Mouse (Mus musculus): ENCODE measurements around the gene 4930451I11Rik. TPM values are rescaled to one million over a fixed set of nuclear protein-coding genes. Genes with fewer than 3 reads are reported as not detected.

The 4930451I11Rik gene
- not detected in 2 replicates for polyA plus RNA-seq (2015; fragmentation: Nextera tagmentation; extraction: Ambion mirVana)

GRCm38 (mm10) chr7:126831539-126831938, at the start of gene 4930451I11Rik:
Gene 4930451I11Rik, minus strand, starts transcription at chr7:126831639.
- Histone ChIP-seq H3K9ac (0 out of 2 replicates have a peak within 1 kb of the TSS, but pooled peaks have one; percentile 19), H3K4me2 (peak within 1 kb of the TSS; percentile 60), H3K36me3 (no peaks in the 10 kb centered on the region), H3K27me3 (peaks cover 26% of the 10 kb centered on the region), H3K27ac (no peak within 1 kb of the TSS), H3K4me1 (replicated peaks) (peaks cover 5% of the 10 kb centered on the region), H3K9me3 (replicated peaks) (no peaks in the 10 kb centered on the region), H3K4me3 (peak within 1 kb of the TSS; percentile 40)
- WGBS = 60% methylated on average over 5 of the region's 5 CpGs
- ATAC-seq (replicated peaks; ENCODE audit: insufficient number of reproducible peaks, insufficient read depth, low FRiP score, low read depth) = no peak

DNA sequence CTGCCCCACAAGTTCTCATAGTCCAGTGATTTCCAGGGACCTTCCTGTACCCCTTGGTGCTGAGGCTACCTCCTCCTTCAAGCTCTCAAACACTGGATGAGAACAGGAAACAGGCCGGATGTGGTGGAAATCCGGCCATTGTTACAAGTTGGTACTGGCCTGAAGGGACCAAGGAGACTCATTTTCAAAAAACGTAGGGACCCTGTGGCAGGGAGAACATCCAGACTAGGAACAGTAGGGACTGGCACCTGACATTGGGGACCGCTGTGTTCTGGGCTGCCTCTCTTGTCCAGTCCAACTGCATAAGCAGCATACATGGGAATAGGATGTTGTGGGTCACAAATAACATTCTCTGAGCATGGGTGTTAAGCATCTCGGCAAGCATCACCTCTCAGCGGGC, 49.6 kb upstream of the 4930451I11Rik start:
- peaks cover 36% of the 10 kb centered on the region for H3K4me1 ChIP-seq (replicated peaks)
- H3K9ac ChIP-seq = no peak overlapping the region
- WGBS = 73% methylated on average over 6 of the region's 6 CpGs
- H3K4me2 ChIP-seq = peak overlapping the region; percentile 98
- no peaks in the 10 kb centered on the region for H3K9me3 ChIP-seq (replicated peaks)
- no peaks in the 10 kb centered on the region for H3K27me3 ChIP-seq
- ATAC-seq (replicated peaks; ENCODE audit: insufficient number of reproducible peaks, insufficient read depth, low FRiP score, low read depth) = no peak
- peak overlapping the region; percentile 96 for H3K27ac ChIP-seq
- H3K4me3 ChIP-seq = peak overlapping the region; percentile 83
- peaks cover 43% of the 10 kb centered on the region for H3K36me3 ChIP-seq

DNA sequence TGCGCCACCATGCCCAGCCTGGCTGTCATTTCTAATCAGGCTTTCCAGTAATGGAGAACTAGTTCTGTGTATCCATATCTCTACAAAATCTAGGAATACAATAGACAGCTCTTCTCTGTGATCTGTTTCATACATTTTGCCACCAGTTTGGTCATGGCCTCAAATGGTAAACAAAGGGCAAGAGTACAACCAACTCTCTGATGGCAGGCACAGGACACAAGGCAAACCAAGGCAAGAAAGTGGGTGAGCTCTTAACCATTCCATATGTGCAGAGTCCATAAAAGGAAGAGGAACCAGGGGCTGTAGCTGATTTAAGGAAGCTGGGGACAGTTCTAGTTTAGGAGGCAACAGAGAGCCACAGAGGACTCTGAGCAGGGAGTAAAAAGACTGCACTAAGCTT, 45.8 kb upstream of the 4930451I11Rik start:
- H3K9ac ChIP-seq = no peak overlapping the region
- H3K4me2 ChIP-seq = no peak overlapping the region
- no peaks in the 10 kb centered on the region for H3K9me3 ChIP-seq (replicated peaks)
- peaks cover 81% of the 10 kb centered on the region for H3K36me3 ChIP-seq
- peaks cover 16% of the 10 kb centered on the region for H3K4me1 ChIP-seq (replicated peaks)
- no peaks in the 10 kb centered on the region for H3K27me3 ChIP-seq
- 100% methylated on average over 1 of the region's 1 CpGs for WGBS
- ATAC-seq (replicated peaks; ENCODE audit: insufficient number of reproducible peaks, insufficient read depth, low FRiP score, low read depth) = no peak
- no peak overlapping the region for H3K4me3 ChIP-seq
- no peak overlapping the region for H3K27ac ChIP-seq

DNA sequence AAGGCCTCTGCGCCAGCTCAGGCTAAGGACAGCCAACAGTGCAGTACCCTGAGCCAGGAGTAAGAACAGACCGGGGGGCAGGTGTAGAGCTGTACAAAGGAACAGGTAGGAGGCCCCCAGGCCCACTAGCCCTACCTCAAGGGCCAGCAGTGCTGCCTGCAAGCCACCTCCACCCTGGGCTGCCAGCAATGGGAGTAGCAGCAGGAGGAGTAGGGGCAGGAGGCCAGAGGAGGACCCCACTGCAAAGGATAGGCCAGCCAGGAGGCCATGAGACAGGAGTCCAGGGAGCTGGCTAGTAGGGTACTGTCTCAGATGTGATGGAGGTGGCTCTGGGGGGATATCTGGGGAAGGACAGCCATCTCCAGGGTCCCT, 39.1 kb upstream of the 4930451I11Rik start:
- no peaks in the 10 kb centered on the region for H3K9me3 ChIP-seq (replicated peaks)
- no peak overlapping the region for H3K27ac ChIP-seq
- 94% methylated on average over 2 of the region's 2 CpGs for WGBS
- H3K4me3 ChIP-seq = no peak overlapping the region
- H3K4me1 ChIP-seq (replicated peaks) = no peaks in the 10 kb centered on the region
- no peaks in the 10 kb centered on the region for H3K27me3 ChIP-seq
- ATAC-seq (replicated peaks; ENCODE audit: insufficient number of reproducible peaks, insufficient read depth, low FRiP score, low read depth) = no peak; the same call in 1 of the 2 replicates
- no peak overlapping the region for H3K9ac ChIP-seq
- peaks cover 95% of the 10 kb centered on the region for H3K36me3 ChIP-seq
- H3K4me2 ChIP-seq = no peak overlapping the region

- Histone ChIP-seq H3K4me2 (no peak overlapping the region), H3K27me3 (no peaks in the 10 kb centered on the region), H3K4me3 (no peak overlapping the region), H3K36me3 (peaks cover 95% of the 10 kb centered on the region), H3K9ac (no peak overlapping the region), H3K4me1 (replicated peaks) (no peaks in the 10 kb centered on the region), H3K9me3 (replicated peaks) (no peaks in the 10 kb centered on the region), H3K27ac (no peak overlapping the region)
- 88% methylated on average over 23 of the region's 23 CpGs for WGBS
- ATAC-seq (replicated peaks; ENCODE audit: insufficient number of reproducible peaks, insufficient read depth, low FRiP score, low read depth) = no peak
Measured at GRCm38 (mm10) chr7:126869780-126870519, 38.5 kb upstream of the 4930451I11Rik start.

GRCm38 (mm10) chr7:126868003-126868402, 36.6 kb upstream of the 4930451I11Rik start:
- WGBS = 84% methylated on average over 12 of the region's 12 CpGs
- no peak overlapping the region for H3K27ac ChIP-seq
- H3K4me3 ChIP-seq = no peak overlapping the region
- H3K9ac ChIP-seq = no peak overlapping the region
- no peaks in the 10 kb centered on the region for H3K27me3 ChIP-seq
- H3K9me3 ChIP-seq (replicated peaks) = no peaks in the 10 kb centered on the region
- ATAC-seq (replicated peaks; ENCODE audit: insufficient number of reproducible peaks, insufficient read depth, low FRiP score, low read depth) = no peak
- H3K4me2 ChIP-seq = no peak overlapping the region
- peaks cover 84% of the 10 kb centered on the region for H3K36me3 ChIP-seq
- peaks cover 15% of the 10 kb centered on the region for H3K4me1 ChIP-seq (replicated peaks)

GRCm38 (mm10) chr7:126867534-126867933, 36.1 kb upstream of the 4930451I11Rik start:
- Histone ChIP-seq H3K4me1 (replicated peaks) (peaks cover 20% of the 10 kb centered on the region), H3K27ac (no peak overlapping the region), H3K4me2 (no peak overlapping the region), H3K4me3 (no peak overlapping the region), H3K27me3 (no peaks in the 10 kb centered on the region), H3K9me3 (replicated peaks) (no peaks in the 10 kb centered on the region), H3K36me3 (peaks cover 79% of the 10 kb centered on the region), H3K9ac (no peak overlapping the region)
- WGBS = 86% methylated on average over 2 of the region's 2 CpGs
- no peak for ATAC-seq (replicated peaks; ENCODE audit: insufficient number of reproducible peaks, insufficient read depth, low FRiP score, low read depth)

DNA sequence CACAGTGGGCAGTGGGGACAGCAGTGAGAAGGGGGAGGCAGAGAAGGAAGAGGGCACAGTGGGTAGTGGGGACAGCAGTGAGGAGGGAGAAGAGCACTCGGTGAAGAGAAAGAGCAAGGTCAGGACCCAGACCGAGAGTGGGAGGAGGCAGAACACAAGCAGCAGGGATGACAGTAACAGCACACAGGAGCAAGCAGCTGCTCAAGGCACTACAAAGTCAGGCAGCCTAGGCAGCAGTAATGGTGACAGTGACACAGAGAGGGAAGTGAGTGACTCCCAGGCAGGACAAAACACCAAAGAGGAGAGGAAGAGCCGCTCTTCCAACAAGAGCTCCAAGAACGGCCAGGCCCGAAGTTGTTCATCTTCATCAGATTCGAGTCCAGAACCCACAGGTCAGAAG, 32.4 kb upstream of the 4930451I11Rik start:
- Histone ChIP-seq H3K9me3 (replicated peaks) (no peaks in the 10 kb centered on the region), H3K4me1 (replicated peaks) (peaks cover 30% of the 10 kb centered on the region), H3K4me2 (peak overlapping the region; percentile 76), H3K36me3 (peaks cover 51% of the 10 kb centered on the region), H3K27me3 (no peaks in the 10 kb centered on the region), H3K4me3 (peak overlapping the region; percentile 67), H3K9ac (peak overlapping the region; percentile 64; the same call in 1 of the 2 replicates), H3K27ac (no peak overlapping the region)
- ATAC-seq (replicated peaks; ENCODE audit: insufficient number of reproducible peaks, insufficient read depth, low FRiP score, low read depth) = no peak
- WGBS = 69% methylated on average over 6 of the region's 6 CpGs

GRCm38 (mm10) chr7:126862147-126862784, 30.8 kb upstream of the 4930451I11Rik start, which contains the start of gene Ino80e:
Gene Ino80e, minus strand, starts transcription at chr7:126862377.
- no peaks in the 10 kb centered on the region for H3K9me3 ChIP-seq (replicated peaks)
- peaks cover 30% of the 10 kb centered on the region for H3K4me1 ChIP-seq (replicated peaks)
- peak within 1 kb of the TSS; percentile 64 for H3K9ac ChIP-seq
- peak within 1 kb of the TSS; percentile 84 for H3K27ac ChIP-seq
- peak; percentile 72 for ATAC-seq (replicated peaks; ENCODE audit: insufficient number of reproducible peaks, insufficient read depth, low FRiP score, low read depth)
- H3K4me2 ChIP-seq = peak within 1 kb of the TSS; percentile 76
- H3K27me3 ChIP-seq = no peaks in the 10 kb centered on the region
- H3K4me3 ChIP-seq = peak within 1 kb of the TSS; percentile 67
- H3K36me3 ChIP-seq = peaks cover 45% of the 10 kb centered on the region; the same call in 1 of the 2 replicates
- under 1% methylated on average over 41 of the region's 41 CpGs for WGBS

- Histone ChIP-seq H3K9me3 (replicated peaks) (no peaks in the 10 kb centered on the region), H3K27ac (peak within 1 kb of the TSS; percentile 84), H3K9ac (peak within 1 kb of the TSS; percentile 64), H3K36me3 (peaks cover 41% of the 10 kb centered on the region; the same call in 1 of the 2 replicates), H3K4me3 (peak within 1 kb of the TSS; percentile 67), H3K27me3 (no peaks in the 10 kb centered on the region), H3K4me1 (replicated peaks) (peaks cover 30% of the 10 kb centered on the region), H3K4me2 (peak within 1 kb of the TSS; percentile 76)
- 2% methylated on average over 42 of the region's 42 CpGs for WGBS
- peak; percentile 94 for ATAC-seq (replicated peaks; ENCODE audit: insufficient number of reproducible peaks, insufficient read depth, low FRiP score, low read depth)
Measured at GRCm38 (mm10) chr7:126861429-126862130, 30.1 kb upstream of the 4930451I11Rik start, which contains the start of gene Hirip3. Gene Hirip3, plus strand, starts transcription at chr7:126861972.

DNA sequence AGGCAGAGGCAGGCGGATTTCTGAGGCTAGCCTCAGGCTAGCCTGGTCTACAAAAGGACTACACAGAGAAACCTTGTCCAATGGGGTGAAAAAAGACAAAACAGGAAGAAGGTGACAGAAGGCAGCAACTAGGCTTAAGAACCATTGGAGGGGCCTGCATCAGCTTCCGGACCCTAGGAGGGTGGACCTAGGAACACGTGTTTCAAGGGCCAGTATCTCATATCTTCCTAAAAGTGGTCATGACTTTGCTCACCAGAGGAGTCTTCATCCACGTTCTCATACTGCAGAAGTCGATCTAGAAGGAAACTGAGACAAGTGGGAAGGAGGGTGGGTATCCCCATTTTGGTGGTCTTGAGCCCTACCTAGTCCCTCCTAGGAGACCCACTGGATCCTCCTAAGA, 29.5 kb upstream of the 4930451I11Rik start:
- H3K36me3 ChIP-seq = peaks cover 41% of the 10 kb centered on the region
- no peak for ATAC-seq (replicated peaks; ENCODE audit: insufficient number of reproducible peaks, insufficient read depth, low FRiP score, low read depth)
- 59% methylated on average over 5 of the region's 5 CpGs for WGBS
- H3K4me3 ChIP-seq = peak overlapping the region; percentile 67
- peaks cover 30% of the 10 kb centered on the region for H3K4me1 ChIP-seq (replicated peaks)
- H3K4me2 ChIP-seq = peak overlapping the region; percentile 76
- no peaks in the 10 kb centered on the region for H3K9me3 ChIP-seq (replicated peaks)
- H3K27ac ChIP-seq = peak overlapping the region; percentile 13; the same call in 1 of the 2 replicates
- H3K9ac ChIP-seq = peak overlapping the region; percentile 64
- no peaks in the 10 kb centered on the region for H3K27me3 ChIP-seq
